Mouse (Mus musculus) midbrain, embryonic 16.5 days (tissue): ENCODE measurements at regions not wholly inside any gene's neighbourhood (a gene's known extent, or its start where the extent isn't known, plus 50 kb on each side); places are given as distances from the start of the nearest gene placed in this dataset.

Source experiments
- ATAC-seq: fragments of 200-750 bp; cut with Nextera tagmentation; 2 replicates; pipeline ENCODE4 v1.8.0; 2017; ENCODE audit warnings: moderate TSS enrichment
- H3K27ac ChIP-seq: fragments of 300-500 bp; sonication (generic); 2 replicates; pipeline ENCODE4 v1.5.1; 2014; ENCODE audit warnings: mild to moderate bottlenecking, low read length, mixed read lengths
- H3K27me3 ChIP-seq: fragments of 300-500 bp; sonication (generic); 2 replicates; pipeline ENCODE4 v1.6.1; 2014; ENCODE audit warnings: low read depth, low read length, mixed read lengths; ENCODE audit not compliant: control insufficient read depth, insufficient read depth
- H3K36me3 ChIP-seq: fragments of 300-500 bp; sonication (generic); 2 replicates; pipeline ENCODE4 v1.6.1; 2014; ENCODE audit warnings: mild to moderate bottlenecking, low read length, moderate library complexity, mixed read lengths; ENCODE audit not compliant: control insufficient read depth, insufficient read depth
- H3K4me1 ChIP-seq: fragments of 300-500 bp; sonication (generic); 2 replicates; pipeline ENCODE4 v1.6.1; 2014; ENCODE audit warnings: mild to moderate bottlenecking, low read length, mixed read lengths; ENCODE audit not compliant: control insufficient read depth, insufficient read depth
- H3K4me2 ChIP-seq: fragments of 300-500 bp; sonication (generic); 2 replicates; pipeline ENCODE4 v1.6.1; 2014; ENCODE audit warnings: mild to moderate bottlenecking, low read length, mixed read lengths
- H3K4me3 ChIP-seq: fragments of 300-500 bp; sonication (generic); 2 replicates; pipeline ENCODE4 v1.5.1; 2014; ENCODE audit warnings: low read depth, mild to moderate bottlenecking, low read length, moderate library complexity, mixed read lengths
- H3K9ac ChIP-seq: fragments of 300-500 bp; sonication (generic); 2 replicates; pipeline ENCODE4 v1.6.1; 2014; ENCODE audit warnings: low read depth, low read length, mixed read lengths
- H3K9me3 ChIP-seq: fragments of 300-500 bp; sonication (generic); replicated peaks from 2 replicates; pipeline ENCODE4 v1.6.1; 2014; ENCODE audit warnings: mild to moderate bottlenecking, low read length, mixed read lengths; ENCODE audit not compliant: control insufficient read depth, poor library complexity, severe bottlenecking
- WGBS: fragments of 180-500 bp; shearing (Covaris S2); extraction: QIAGEN DNeasy Blood & Tissue Kit; methylation state at CpG from one replicate; pipeline ENCODE4 v1.1.7; 2014; 5-methylcytosine and 5-hydroxymethylcytosine counted together

GRCm38 (mm10) chr14:86171118-86171517, 969.9 kb downstream of the Diaph3 start:
- Histone ChIP-seq H3K4me1 (no peaks in the 10 kb centered on the region), H3K9me3 (no peaks in the 10 kb centered on the region), H3K36me3 (no peaks in the 10 kb centered on the region), H3K27ac (no peak overlapping the region), H3K27me3 (no peaks in the 10 kb centered on the region), H3K4me3 (no peak overlapping the region), H3K9ac (no peak overlapping the region), H3K4me2 (no peak overlapping the region)
- no peak for ATAC-seq
- WGBS = 48% methylated on average over 1 of the region's 1 CpGs

GRCm38 (mm10) chr14:86159151-86159550, 981.9 kb downstream of the Diaph3 start:
- WGBS = 93% methylated on average over 10 of the region's 10 CpGs
- H3K36me3 ChIP-seq = no peaks in the 10 kb centered on the region
- no peak overlapping the region for H3K27ac ChIP-seq
- no peaks in the 10 kb centered on the region for H3K9me3 ChIP-seq
- no peaks in the 10 kb centered on the region for H3K27me3 ChIP-seq
- no peak overlapping the region for H3K4me3 ChIP-seq
- H3K4me2 ChIP-seq = no peak overlapping the region
- no peak for ATAC-seq
- H3K4me1 ChIP-seq = no peaks in the 10 kb centered on the region
- no peak overlapping the region for H3K9ac ChIP-seq

GRCm38 (mm10) chr14:86154688-86155087, 986.3 kb downstream of the Diaph3 start:
- Histone ChIP-seq H3K4me1 (no peaks in the 10 kb centered on the region), H3K27me3 (no peaks in the 10 kb centered on the region), H3K9me3 (no peaks in the 10 kb centered on the region), H3K4me3 (no peak overlapping the region), H3K36me3 (no peaks in the 10 kb centered on the region), H3K4me2 (no peak overlapping the region), H3K27ac (no peak overlapping the region), H3K9ac (no peak overlapping the region)
- ATAC-seq = no peak
- 87% methylated on average over 3 of the region's 3 CpGs for WGBS

- Histone ChIP-seq H3K9me3 (no peaks in the 10 kb centered on the region), H3K27me3 (no peaks in the 10 kb centered on the region), H3K4me3 (no peak overlapping the region), H3K4me1 (no peaks in the 10 kb centered on the region), H3K4me2 (no peak overlapping the region), H3K36me3 (no peaks in the 10 kb centered on the region), H3K9ac (no peak overlapping the region), H3K27ac (no peak overlapping the region)
- WGBS = 93% methylated on average over 1 of the region's 1 CpGs
- no peak for ATAC-seq
Observed at GRCm38 (mm10) chr14:86151276-86151675, 989.8 kb downstream of the Diaph3 start.

GRCm38 (mm10) chr14:86150329-86150866, 990.6 kb downstream of the Diaph3 start:
- ATAC-seq = no peak
- Histone ChIP-seq H3K36me3 (no peaks in the 10 kb centered on the region), H3K9ac (no peak overlapping the region), H3K27me3 (no peaks in the 10 kb centered on the region), H3K4me2 (no peak overlapping the region), H3K27ac (no peak overlapping the region), H3K4me3 (no peak overlapping the region), H3K4me1 (no peaks in the 10 kb centered on the region), H3K9me3 (no peaks in the 10 kb centered on the region)
- 95% methylated on average over 3 of the region's 3 CpGs for WGBS

- Histone ChIP-seq H3K36me3 (no peaks in the 10 kb centered on the region), H3K27me3 (no peaks in the 10 kb centered on the region), H3K4me3 (no peak overlapping the region), H3K4me1 (no peaks in the 10 kb centered on the region), H3K9ac (no peak overlapping the region), H3K4me2 (no peak overlapping the region), H3K9me3 (no peaks in the 10 kb centered on the region), H3K27ac (no peak overlapping the region)
- ATAC-seq = no peak
- 55% methylated on average over 4 of the region's 4 CpGs for WGBS
Observed at GRCm38 (mm10) chr14:86115254-86116057, 1025.6 kb downstream of the Diaph3 start.

- Histone ChIP-seq H3K9ac (no peak overlapping the region), H3K4me2 (no peak overlapping the region), H3K27me3 (no peaks in the 10 kb centered on the region), H3K36me3 (no peaks in the 10 kb centered on the region), H3K4me3 (no peak overlapping the region), H3K27ac (no peak overlapping the region), H3K4me1 (no peaks in the 10 kb centered on the region), H3K9me3 (no peaks in the 10 kb centered on the region)
- no peak for ATAC-seq
- WGBS = 88% methylated on average over 1 of the region's 1 CpGs
Observed at GRCm38 (mm10) chr14:86101497-86101896, 1039.5 kb downstream of the Diaph3 start.

- H3K27me3 ChIP-seq = no peaks in the 10 kb centered on the region
- H3K36me3 ChIP-seq = no peaks in the 10 kb centered on the region
- no peak overlapping the region for H3K27ac ChIP-seq
- H3K4me1 ChIP-seq = peaks cover 2% of the 10 kb centered on the region; the same call in 1 of the 2 replicates
- no peaks in the 10 kb centered on the region for H3K9me3 ChIP-seq
- no peak for ATAC-seq
- no peak overlapping the region for H3K4me2 ChIP-seq
- H3K9ac ChIP-seq = no peak overlapping the region
- WGBS = 59% methylated on average over 6 of the region's 6 CpGs
- H3K4me3 ChIP-seq = no peak overlapping the region
Observed at GRCm38 (mm10) chr14:86070313-86071100, 1070.5 kb downstream of the Diaph3 start.

GRCm38 (mm10) chr14:86069329-86069728, 1071.7 kb downstream of the Diaph3 start:
- Histone ChIP-seq H3K36me3 (no peaks in the 10 kb centered on the region), H3K27me3 (no peaks in the 10 kb centered on the region), H3K27ac (no peak overlapping the region), H3K4me2 (no peak overlapping the region), H3K4me1 (peaks cover 2% of the 10 kb centered on the region; the same call in 1 of the 2 replicates), H3K9me3 (no peaks in the 10 kb centered on the region), H3K9ac (no peak overlapping the region), H3K4me3 (no peak overlapping the region)
- no peak for ATAC-seq
- 30% methylated on average over 1 of the region's 1 CpGs for WGBS
